Mouse (Mus musculus): ENCODE data around the gene Cd302. TPM values are rescaled to one million over a fixed set of nuclear protein-coding genes. Genes with fewer than 3 reads are reported as not detected.

The Cd302 gene
- total RNA-seq (2021): 30.6 and 48.2 TPM in 2 replicates
- long read RNA-seq, experiment 1, transcript Cd302-202 (6 exons, 1,354 nt): major isoform, 48 of 56 reads
- long read RNA-seq, experiment 1, partial matches to known transcripts: 1 of 56 reads
- long read RNA-seq, experiment 1, other reads (novel, unspliced or antisense): 3 of 56 reads
- long read RNA-seq, experiment 2, transcript Cd302-202 (6 exons, 1,354 nt): major isoform, 76 of 82 reads
- long read RNA-seq, experiment 2, partial matches to known transcripts: 2 of 82 reads
- long read RNA-seq, experiment 2, other reads (novel, unspliced or antisense): 4 of 82 reads

GRCm38 (mm10) chr2:60284467-60284821, at the start of gene Cd302:
Cd302 (minus strand) TSS chr2:60284488.
- DNase-seq: no peak

GRCm38 (mm10) chr2:60328641-60329040, 44.4 kb upstream of the Cd302 start:
- no peak for DNase-seq

- no peak for DNase-seq
Measured at GRCm38 (mm10) chr2:60327581-60327980, 43.3 kb upstream of the Cd302 start.

- DNase-seq: no peak
Measured at GRCm38 (mm10) chr2:60326948-60327347, 42.7 kb upstream of the Cd302 start.

GRCm38 (mm10) chr2:60323411-60323810, 39.1 kb upstream of the Cd302 start:
- peak; percentile 8 for DNase-seq

GRCm38 (mm10) chr2:60322031-60322726, 37.9 kb upstream of the Cd302 start:
- DNase-seq: no peak

GRCm38 (mm10) chr2:60303796-60304195, 19.5 kb upstream of the Cd302 start:
- no peak for DNase-seq

GRCm38 (mm10) chr2:60299323-60299722, 15.0 kb upstream of the Cd302 start:
- DNase-seq: no peak

- no peak for DNase-seq
Measured at GRCm38 (mm10) chr2:60298266-60298665, 14.0 kb upstream of the Cd302 start.

GRCm38 (mm10) chr2:60291381-60291780, 7.1 kb upstream of the Cd302 start:
- no peak for DNase-seq

GRCm38 (mm10) chr2:60289451-60289850, 5.2 kb upstream of the Cd302 start:
- DNase-seq: no peak

GRCm38 (mm10) chr2:60288606-60289005, 4.3 kb upstream of the Cd302 start:
- no peak for DNase-seq

- DNase-seq: no peak
Measured at GRCm38 (mm10) chr2:60285107-60285617, 874 bp upstream of the Cd302 start.

GRCm38 (mm10) chr2:60283751-60284466, 379 bp downstream of the Cd302 start:
- DNase-seq: peak; percentile 84

- no peak for DNase-seq
Measured at GRCm38 (mm10) chr2:60283208-60283750, 1.0 kb downstream of the Cd302 start.

- DNase-seq: no peak
Measured at GRCm38 (mm10) chr2:60282625-60283024, 1.7 kb downstream of the Cd302 start.

- DNase-seq: no peak
Measured at GRCm38 (mm10) chr2:60278627-60279026, 5.7 kb downstream of the Cd302 start.

- no peak for DNase-seq
Measured at GRCm38 (mm10) chr2:60269856-60270479, 14.3 kb downstream of the Cd302 start.

GRCm38 (mm10) chr2:60267567-60267966, 16.7 kb downstream of the Cd302 start:
- DNase-seq: no peak

GRCm38 (mm10) chr2:60260621-60261350, 23.5 kb downstream of the Cd302 start:
- DNase-seq: peak; percentile 51

GRCm38 (mm10) chr2:60259186-60259585, 25.1 kb downstream of the Cd302 start:
- DNase-seq: no peak

- no peak for DNase-seq
Measured at GRCm38 (mm10) chr2:60256751-60257150, 27.5 kb downstream of the Cd302 start.

All from adrenal gland, postnatal 14 days (tissue).